Mouse (Mus musculus) neural tube, embryonic 10.5 days (tissue): ENCODE measurements around the gene Il3.

Source experiments
- DNase-seq: peaks from one replicate; pipeline ENCODE4 v3.0.0-alpha.2; 2017; ENCODE audit warnings: low spot score; ENCODE audit errors: extremely low spot score

Gene Il3

GRCm38 (mm10) chr11:54219191-54219590 is 47.9 kb downstream of the Il3 start:
- no peak for DNase-seq

DNA sequence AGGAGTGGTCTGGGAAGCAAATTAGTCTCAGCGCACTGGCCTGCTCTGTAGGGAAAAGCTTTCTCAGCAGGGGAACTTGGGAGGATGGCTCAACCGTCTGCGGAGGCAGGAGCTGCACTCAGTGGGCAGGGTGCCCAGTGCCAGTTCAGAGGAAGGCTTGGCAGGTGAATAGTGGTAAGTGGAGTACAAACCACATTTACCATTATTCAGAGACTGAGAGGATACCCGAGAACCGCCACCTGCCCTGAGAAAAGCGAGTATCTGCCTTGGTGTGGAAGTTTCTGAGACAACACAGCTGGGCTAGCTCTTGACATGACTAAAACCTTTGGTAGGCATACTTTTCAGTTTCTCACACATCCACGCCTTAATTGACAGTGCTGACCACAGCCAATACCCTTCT is 49.7 kb downstream of the Il3 start:
- no peak for DNase-seq

GRCm38 (mm10) chr11:54216091-54216490 is 51.0 kb downstream of the Il3 start:
- DNase-seq, result no peak
